ENCODE assay signal across 19 mouse cellular contexts in genomic region chr10:70688881-70689280, GRCm38 (mm10). TPM values are rescaled to one million over a fixed set of nuclear protein-coding genes. Genes with fewer than 3 reads are reported as not detected.
DNase-seq lines count a peak whose midpoint lies in the region; ATAC-seq and TF ChIP-seq lines count a peak whose summit lies in the region.
"Had no signal": no experiment of that assay in that cellular context is flagged by ENCODE, and none has a peak within 500 bp of the region (broad histone marks: within the 10 kb centered on the region; RNA-seq: fewer than 3 reads in every experiment).

No protein-coding gene starts in this region.

- WGBS in heart, adult 2 months: 53% methylated on average over 8 of the region's 8 CpGs
- WGBS in kidney, embryonic 15.5 days: 43% methylated on average over 8 of the region's 8 CpGs
- WGBS in kidney, embryonic 16.5 days: 48% methylated on average over 8 of the region's 8 CpGs
- WGBS in midbrain, embryonic 14.5 days: 56% methylated on average over 8 of the region's 8 CpGs
- WGBS in midbrain, embryonic 13.5 days: 67% methylated on average over 8 of the region's 8 CpGs

- H3K9ac ChIP-seq in heart, adult 2 months (ENCODE audit: low read depth, low read length): no peak overlapping the region
- H3K9ac ChIP-seq in kidney, embryonic 15.5 days: no peak overlapping the region
- H3K9ac ChIP-seq in kidney, embryonic 16.5 days (replicated peaks; ENCODE audit: low read length): no peak overlapping the region
- no peak overlapping the region for H3K9ac ChIP-seq in midbrain, embryonic 14.5 days (replicated peaks; ENCODE audit: low read length)
- no peak overlapping the region for H3K9ac ChIP-seq in midbrain, embryonic 13.5 days (replicated peaks)
- H3K9ac ChIP-seq: embryonic facial prominence, embryonic 12.5 days; forebrain, embryonic 12.5 days had no signal

- no peaks in the 10 kb centered on the region for H3K9me3 ChIP-seq in kidney, embryonic 15.5 days (replicated peaks)
- no peaks in the 10 kb centered on the region for H3K9me3 ChIP-seq in kidney, embryonic 16.5 days (ENCODE audit: low read length)
- H3K9me3 ChIP-seq in midbrain, embryonic 14.5 days (ENCODE audit: control insufficient read depth, low read length): no peaks in the 10 kb centered on the region
- H3K9me3 ChIP-seq in midbrain, embryonic 13.5 days: peaks cover 4% of the 10 kb centered on the region; the same call in 1 of the 2 replicates
- H3K9me3 ChIP-seq: embryonic facial prominence, embryonic 12.5 days had no signal

- intact Hi-C loops in heart, adult 2 months (cut with DNase I): no loop called here

- no peak overlapping the region for H3K4me3 ChIP-seq in heart, adult 2 months
- H3K4me3 ChIP-seq in kidney, embryonic 15.5 days (replicated peaks): no peak overlapping the region
- H3K4me3 ChIP-seq in kidney, embryonic 16.5 days (ENCODE audit: low read length): no peak overlapping the region
- H3K4me3 ChIP-seq in midbrain, embryonic 14.5 days (replicated peaks; ENCODE audit: low read depth, low read length): no peak overlapping the region
- no peak overlapping the region for H3K4me3 ChIP-seq in midbrain, embryonic 13.5 days (replicated peaks)
- H3K4me3 ChIP-seq: embryonic facial prominence, embryonic 12.5 days; forebrain, embryonic 12.5 days had no signal

- H3K36me3 ChIP-seq in heart, adult 2 months (ENCODE audit: control insufficient read depth, insufficient read depth, low read length): no peaks in the 10 kb centered on the region
- H3K36me3 ChIP-seq in kidney, embryonic 15.5 days: no peaks in the 10 kb centered on the region
- H3K36me3 ChIP-seq in kidney, embryonic 16.5 days (ENCODE audit: insufficient read depth, low read length): no peaks in the 10 kb centered on the region
- no peaks in the 10 kb centered on the region for H3K36me3 ChIP-seq in midbrain, embryonic 14.5 days (ENCODE audit: control insufficient read depth, insufficient read depth, low read length)
- no peaks in the 10 kb centered on the region for H3K36me3 ChIP-seq in midbrain, embryonic 13.5 days
- H3K36me3 ChIP-seq: embryonic facial prominence, embryonic 12.5 days; forebrain, embryonic 12.5 days had no signal

- TF ChIP-seq POLR2A in heart, adult 2 months (IDR thresholded peaks at IDR 0.05; ENCODE audit: insufficient read depth, low read depth, low read length): no peak

- no peak for TF ChIP-seq CTCF in heart, adult 2 months (IDR thresholded peaks at IDR 0.05)

- no peaks in the 10 kb centered on the region; the same call in 1 of the 2 replicates for H3K4me1 ChIP-seq in heart, adult 2 months (ENCODE audit: control insufficient read depth, insufficient read depth, low read length)
- peaks cover 7% of the 10 kb centered on the region for H3K4me1 ChIP-seq in kidney, embryonic 15.5 days
- no peaks in the 10 kb centered on the region for H3K4me1 ChIP-seq in kidney, embryonic 16.5 days (ENCODE audit: insufficient read depth, low read length)
- peaks cover 4% of the 10 kb centered on the region; the same call in 1 of the 2 replicates for H3K4me1 ChIP-seq in midbrain, embryonic 14.5 days (ENCODE audit: control insufficient read depth, insufficient read depth, low read length)
- H3K4me1 ChIP-seq in midbrain, embryonic 13.5 days (replicated peaks): peaks cover 12% of the 10 kb centered on the region

- no peak overlapping the region for H3K27ac ChIP-seq in heart, adult 2 months
- peak overlapping the region; percentile 24; the same call in 1 of the 2 replicates for H3K27ac ChIP-seq in kidney, embryonic 15.5 days
- no peak overlapping the region for H3K27ac ChIP-seq in kidney, embryonic 16.5 days (ENCODE audit: low read length)
- no peak overlapping the region for H3K27ac ChIP-seq in midbrain, embryonic 14.5 days (replicated peaks; ENCODE audit: low read depth, low read length)
- no peak overlapping the region for H3K27ac ChIP-seq in midbrain, embryonic 13.5 days
- H3K27ac ChIP-seq: embryonic facial prominence, embryonic 12.5 days; forebrain, embryonic 12.5 days had no signal

- no peak overlapping the region for H3K4me2 ChIP-seq in kidney, embryonic 15.5 days
- no peak overlapping the region for H3K4me2 ChIP-seq in kidney, embryonic 16.5 days (replicated peaks; ENCODE audit: low read depth, low read length)
- no peak overlapping the region for H3K4me2 ChIP-seq in midbrain, embryonic 14.5 days (ENCODE audit: low read length)
- no peak overlapping the region for H3K4me2 ChIP-seq in midbrain, embryonic 13.5 days (replicated peaks)
- H3K4me2 ChIP-seq: embryonic facial prominence, embryonic 12.5 days; forebrain, embryonic 12.5 days had no signal

- no peak for TF ChIP-seq EP300 in heart, adult 2 months (IDR thresholded peaks at IDR 0.05; ENCODE audit: insufficient read depth, low read depth, low read length)

- no peak for ATAC-seq in kidney, embryonic 15.5 days (replicated peaks; ENCODE audit: low FRiP score)
- no peak for ATAC-seq in kidney, embryonic 16.5 days (ENCODE audit: low FRiP score, low TSS enrichment)
- no peak for ATAC-seq in midbrain, embryonic 14.5 days (ENCODE audit: low FRiP score, low TSS enrichment)
- ATAC-seq in midbrain, embryonic 13.5 days: no peak
- ATAC-seq: inflammation-experienced regulatory T-cells, adult 6 months had no signal

- H3K79me2 ChIP-seq in heart, adult 2 months (replicated peaks; ENCODE audit: control insufficient read depth, insufficient read depth, low read length): no peaks in the 10 kb centered on the region

- no peaks in the 10 kb centered on the region for H3K27me3 ChIP-seq in heart, adult 2 months (ENCODE audit: control insufficient read depth, insufficient read depth, low read length)
- no peaks in the 10 kb centered on the region for H3K27me3 ChIP-seq in kidney, embryonic 15.5 days
- H3K27me3 ChIP-seq in kidney, embryonic 16.5 days (ENCODE audit: insufficient read depth, low read length): no peaks in the 10 kb centered on the region
- H3K27me3 ChIP-seq in midbrain, embryonic 14.5 days (ENCODE audit: control insufficient read depth, insufficient read depth, low read length): no peaks in the 10 kb centered on the region
- H3K27me3 ChIP-seq in midbrain, embryonic 13.5 days: no peaks in the 10 kb centered on the region
- H3K27me3 ChIP-seq: embryonic facial prominence, embryonic 12.5 days; forebrain, embryonic 12.5 days had no signal

- DNase-seq in heart, adult 11 months: peak; percentile 82
- DNase-seq in heart, adult 2 months: no peak
- DNase-seq in midbrain, embryonic 14.5 days: peak; percentile 14
- DNase-seq in layer of hippocampus, postnatal 10 days (ENCODE audit: low spot score in 2 of 2): peak; percentile 19 to 29
- DNase-seq in spleen, adult 18-20 months: no peak
- DNase-seq: adrenal gland, postnatal 10 days; B cell, adult 2 months; gastrocnemius, postnatal 10 days; kidney, postnatal 4 days; right cerebral cortex, postnatal 14 days had no signal

RNA-seq across cellular contexts. Expression of gene Phyhipl, which starts 33.1 kb away (rescaled TPM):
- total RNA-seq in heart, adult 2 months (2021): not detected
- polyA plus RNA-seq in heart, adult 2 months (2012; rRNA removed): 0.18 and 0.26 TPM in 2 replicates
- 19.0 and 20.5 TPM in 2 replicates for polyA plus RNA-seq in kidney, embryonic 15.5 days (2015; fragmentation: Nextera tagmentation; extraction: Ambion mirVana)
- 26.5 and 26.9 TPM in 2 replicates for polyA plus RNA-seq in kidney, embryonic 16.5 days (2015; fragmentation: Nextera tagmentation; extraction: Ambion mirVana)
- 225 and 246 TPM in 2 replicates for polyA plus RNA-seq in midbrain, embryonic 14.5 days (2014; fragmentation: Nextera tagmentation; extraction: Ambion mirVana)
- 162 and 174 TPM in 2 replicates for polyA plus RNA-seq in midbrain, embryonic 13.5 days (2015; fragmentation: Nextera tagmentation; extraction: Ambion mirVana)
- total RNA-seq in layer of hippocampus, postnatal 10 days (2021): 100 to 1,000 TPM; 161 to 188 TPM
- total RNA-seq: heart, postnatal 10 days; liver, adult 2 months; monocyte, adult 5-6 weeks had no signal
- polyA plus RNA-seq: inflammation-experienced regulatory T-cells, adult 6 months; liver, adult 2 months had no signal

Comparison
In these comparisons a context has a peak if more than half of its experiments do, and no peak if none do; other contexts are left out.
1. DNase-seq: peak in heart, adult 11 months (single experiment), midbrain, embryonic 14.5 days (single experiment) and layer of hippocampus, postnatal 10 days (2 of 2); none in heart, adult 2 months (0 of 2) and spleen, adult 18-20 months (0 of 2).
2. RNA of gene Phyhipl, which starts 33.1 kb away (polyA plus RNA-seq): 225 to 246 TPM in midbrain, embryonic 14.5 days, 162 to 174 TPM in midbrain, embryonic 13.5 days, 26.5 to 26.9 TPM in kidney, embryonic 16.5 days and 19.0 to 20.5 TPM in kidney, embryonic 15.5 days; 0.18 to 0.26 TPM in heart, adult 2 months; every median in the first group is over 10 times any median in the second.